Mouse (Mus musculus) kidney, embryonic 15.5 days (tissue): Measurements from ENCODE around the gene Cd200. TPM values are rescaled to one million over a fixed set of nuclear protein-coding genes. Genes with fewer than 3 reads are reported as not detected.
"Not testable (repeated sequence)": the region's sequence is repeated elsewhere in the genome, so short reads cannot be mapped to it uniquely, and the experiment has no call there.

Experiments used
- ATAC-seq: fragments of 200-750 bp; cut with Nextera tagmentation; replicated peaks from 2 replicates; pipeline ENCODE4 v1.8.0; 2017; ENCODE audit warnings: moderate TSS enrichment; ENCODE audit not compliant: low FRiP score
- H3K27ac ChIP-seq: fragments of 300-500 bp; sonication (generic); 2 replicates; pipeline ENCODE4 v1.5.1; 2015; ENCODE audit warnings: mild to moderate bottlenecking, inconsistent platforms
- H3K27me3 ChIP-seq: fragments of 300-500 bp; sonication (generic); 2 replicates; pipeline ENCODE4 v1.6.1; 2015; ENCODE audit warnings: inconsistent platforms
- H3K36me3 ChIP-seq: fragments of 300-500 bp; sonication (generic); 2 replicates; pipeline ENCODE4 v1.6.1; 2015; ENCODE audit warnings: inconsistent platforms
- H3K4me1 ChIP-seq: fragments of 300-500 bp; sonication (generic); 2 replicates; pipeline ENCODE4 v1.6.1; 2015; ENCODE audit warnings: inconsistent platforms
- H3K4me2 ChIP-seq: fragments of 300-500 bp; sonication (generic); 2 replicates; pipeline ENCODE4 v1.6.1; 2015; ENCODE audit warnings: moderate library complexity, mild to moderate bottlenecking, inconsistent platforms
- H3K4me3 ChIP-seq: fragments of 300-500 bp; sonication (generic); replicated peaks from 2 replicates; pipeline ENCODE4 v1.5.1; 2015; ENCODE audit warnings: mild to moderate bottlenecking, inconsistent platforms
- H3K9ac ChIP-seq: fragments of 300-500 bp; sonication (generic); 2 replicates; pipeline ENCODE4 v1.6.1; 2015; ENCODE audit warnings: mild to moderate bottlenecking, inconsistent platforms
- H3K9me3 ChIP-seq: fragments of 300-500 bp; sonication (generic); replicated peaks from 2 replicates; pipeline ENCODE4 v1.6.1; 2016; ENCODE audit warnings: inconsistent platforms
- WGBS: fragments of 180-500 bp; shearing (Covaris S2); methylation state at CpG from one replicate; pipeline ENCODE4 v1.1.7; 2015; ENCODE audit warnings: mixed read lengths; 5-methylcytosine and 5-hydroxymethylcytosine counted together
- polyA plus RNA-seq: library from polyadenylated mRNA; unstranded; fragments of >200 nt; fragmentation: Nextera tagmentation; extraction: Ambion mirVana; gene quantifications from 2 replicates; pipeline ENCODE4 v1.2.1, GENCODE M21; 2015

Cd200 gene
- polyA plus RNA-seq, 1 experiment from 2014 or later: 34.9 TPM

- H3K9me3 ChIP-seq: no peaks in the 10 kb centered on the region
- H3K9ac ChIP-seq: no peak overlapping the region
- no peak for ATAC-seq
- H3K4me2 ChIP-seq: no peak overlapping the region
- no peaks in the 10 kb centered on the region for H3K27me3 ChIP-seq
- no peaks in the 10 kb centered on the region for H3K4me1 ChIP-seq
- no peak overlapping the region for H3K4me3 ChIP-seq
- H3K36me3 ChIP-seq: no peaks in the 10 kb centered on the region
- H3K27ac ChIP-seq: no peak overlapping the region
- 73% methylated on average over 4 of the region's 4 CpGs for WGBS
These were observed 32.6 kb downstream of the Cd200 start for GRCm38 (mm10) chr16:45376294-45376693.

- Histone ChIP-seq H3K4me2 (no peak overlapping the region), H3K9me3 (no peaks in the 10 kb centered on the region), H3K4me3 (no peak overlapping the region), H3K27ac (no peak overlapping the region), H3K4me1 (no peaks in the 10 kb centered on the region), H3K36me3 (no peaks in the 10 kb centered on the region), H3K9ac (no peak overlapping the region), H3K27me3 (no peaks in the 10 kb centered on the region)
- no peak for ATAC-seq
- WGBS: 79% methylated on average over 2 of the region's 2 CpGs
These were observed 33.2 kb downstream of the Cd200 start for GRCm38 (mm10) chr16:45375506-45376225.

DNA sequence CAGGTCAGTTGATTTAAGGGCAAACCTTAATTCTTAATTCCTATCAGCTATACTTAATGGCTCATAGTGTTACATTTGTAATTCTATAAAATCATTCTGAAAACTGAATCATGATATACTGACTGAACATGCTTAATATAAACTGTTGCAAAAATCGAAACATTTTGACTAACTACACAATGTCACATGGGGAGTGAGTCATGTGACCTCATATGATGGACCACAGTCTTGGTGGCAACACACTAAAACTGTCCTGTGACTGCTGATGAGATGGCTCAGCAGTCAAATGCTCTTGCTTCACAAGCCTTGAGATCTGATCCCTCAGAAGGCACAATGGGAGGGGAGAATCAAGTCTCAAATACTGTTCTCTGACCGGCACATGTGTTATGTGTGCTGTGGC lies 34.8 kb downstream of the Cd200 start:
- no peak overlapping the region for H3K9ac ChIP-seq
- no peak for ATAC-seq
- 86% methylated on average over 2 of the region's 2 CpGs for WGBS

DNA sequence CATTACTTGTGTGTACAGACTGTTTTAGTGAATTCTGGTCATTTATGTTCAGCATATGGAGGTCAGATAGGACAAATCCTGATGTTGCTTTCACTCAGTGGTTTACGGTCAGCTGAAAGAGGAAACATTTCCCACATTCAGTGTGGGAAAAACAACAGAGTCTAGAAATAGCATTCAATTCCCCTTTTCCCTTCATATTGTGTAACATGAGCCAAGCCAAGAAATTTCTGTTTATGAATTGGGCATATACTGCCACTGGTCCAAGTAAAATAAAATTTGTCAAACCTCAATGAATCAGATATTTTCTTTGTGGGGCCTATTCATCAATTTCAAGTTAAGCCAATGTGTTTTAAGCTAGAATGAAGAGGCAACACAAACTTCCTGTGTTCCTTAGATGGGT lies 37.8 kb downstream of the Cd200 start:
- ATAC-seq: no peak
- Histone ChIP-seq H3K27me3 (no peaks in the 10 kb centered on the region), H3K4me3 (no peak overlapping the region), H3K4me1 (0 out of 2 replicates have a peak, but pooled peaks cover 2% of the 10 kb centered on the region), H3K9ac (no peak overlapping the region), H3K9me3 (no peaks in the 10 kb centered on the region), H3K4me2 (no peak overlapping the region), H3K36me3 (no peaks in the 10 kb centered on the region), H3K27ac (no peak overlapping the region)
- 76% methylated on average over 1 of the region's 1 CpGs for WGBS

More for the DNA sequence above, 34.8 kb downstream of the Cd200 start:
- Histone ChIP-seq H3K27ac (no peak overlapping the region), H3K4me2 (no peak overlapping the region), H3K27me3 (no peaks in the 10 kb centered on the region), H3K4me3 (no peak overlapping the region), H3K36me3 (no peaks in the 10 kb centered on the region), H3K9me3 (no peaks in the 10 kb centered on the region), H3K4me1 (no peaks in the 10 kb centered on the region)

GRCm38 (mm10) chr16:45369285-45369965 lies 39.4 kb downstream of the Cd200 start:
- Histone ChIP-seq H3K27ac (no peak overlapping the region), H3K9me3 (no peaks in the 10 kb centered on the region), H3K9ac (no peak overlapping the region), H3K4me1 (peaks cover 2% of the 10 kb centered on the region; the same call in 1 of the 2 replicates), H3K4me3 (no peak overlapping the region), H3K27me3 (no peaks in the 10 kb centered on the region), H3K36me3 (no peaks in the 10 kb centered on the region), H3K4me2 (no peak overlapping the region)
- ATAC-seq: no peak
- WGBS: 72% methylated on average over 4 of the region's 4 CpGs

- 75% methylated on average over 7 of the region's 7 CpGs for WGBS
- Histone ChIP-seq H3K36me3 (no peaks in the 10 kb centered on the region), H3K27me3 (no peaks in the 10 kb centered on the region), H3K9ac (no peak overlapping the region), H3K4me3 (no peak overlapping the region), H3K27ac (no peak overlapping the region), H3K4me1 (peaks cover 2% of the 10 kb centered on the region; the same call in 1 of the 2 replicates), H3K9me3 (no peaks in the 10 kb centered on the region), H3K4me2 (no peak overlapping the region)
- ATAC-seq: no peak
These were observed 42.7 kb downstream of the Cd200 start for GRCm38 (mm10) chr16:45366111-45366510.

- no peak for ATAC-seq
- no peaks in the 10 kb centered on the region for H3K27me3 ChIP-seq
- no peak overlapping the region for H3K4me2 ChIP-seq
- H3K4me3 ChIP-seq: no peak overlapping the region
- no peaks in the 10 kb centered on the region for H3K36me3 ChIP-seq
- no peaks in the 10 kb centered on the region for H3K9me3 ChIP-seq
- no peak overlapping the region for H3K9ac ChIP-seq
- WGBS: 57% methylated on average over 9 of the region's 9 CpGs
- no peak overlapping the region for H3K27ac ChIP-seq
- H3K4me1 ChIP-seq: peaks cover 2% of the 10 kb centered on the region; the same call in 1 of the 2 replicates
These were observed 43.5 kb downstream of the Cd200 start for GRCm38 (mm10) chr16:45365353-45365752.

- Histone ChIP-seq H3K4me3 (no peak overlapping the region), H3K4me2 (no peak overlapping the region), H3K27ac (no peak overlapping the region), H3K9ac (no peak overlapping the region), H3K4me1 (peaks cover 2% of the 10 kb centered on the region; the same call in 1 of the 2 replicates), H3K9me3 (no peaks in the 10 kb centered on the region), H3K36me3 (no peaks in the 10 kb centered on the region), H3K27me3 (no peaks in the 10 kb centered on the region)
- WGBS: 80% methylated on average over 1 of the region's 1 CpGs
- no peak for ATAC-seq
These were observed 44.2 kb downstream of the Cd200 start for GRCm38 (mm10) chr16:45364627-45365026.

- Histone ChIP-seq H3K4me3 (no peak overlapping the region), H3K9me3 (no peaks in the 10 kb centered on the region), H3K4me1 (peaks cover 2% of the 10 kb centered on the region; the same call in 1 of the 2 replicates), H3K36me3 (no peaks in the 10 kb centered on the region), H3K27ac (no peak overlapping the region), H3K9ac (no peak overlapping the region), H3K27me3 (no peaks in the 10 kb centered on the region), H3K4me2 (no peak overlapping the region)
- no peak for ATAC-seq
- 70% methylated on average over 4 of the region's 4 CpGs for WGBS
These were observed 45.3 kb downstream of the Cd200 start for GRCm38 (mm10) chr16:45363480-45364045.

GRCm38 (mm10) chr16:45361450-45361849 lies 47.4 kb downstream of the Cd200 start:
- Histone ChIP-seq H3K4me2 (no peak overlapping the region), H3K27ac (no peak overlapping the region), H3K9me3 (no peaks in the 10 kb centered on the region), H3K9ac (no peak overlapping the region), H3K36me3 (no peaks in the 10 kb centered on the region), H3K4me3 (no peak overlapping the region), H3K27me3 (no peaks in the 10 kb centered on the region), H3K4me1 (peaks cover 2% of the 10 kb centered on the region; the same call in 1 of the 2 replicates)
- ATAC-seq: no peak

DNA sequence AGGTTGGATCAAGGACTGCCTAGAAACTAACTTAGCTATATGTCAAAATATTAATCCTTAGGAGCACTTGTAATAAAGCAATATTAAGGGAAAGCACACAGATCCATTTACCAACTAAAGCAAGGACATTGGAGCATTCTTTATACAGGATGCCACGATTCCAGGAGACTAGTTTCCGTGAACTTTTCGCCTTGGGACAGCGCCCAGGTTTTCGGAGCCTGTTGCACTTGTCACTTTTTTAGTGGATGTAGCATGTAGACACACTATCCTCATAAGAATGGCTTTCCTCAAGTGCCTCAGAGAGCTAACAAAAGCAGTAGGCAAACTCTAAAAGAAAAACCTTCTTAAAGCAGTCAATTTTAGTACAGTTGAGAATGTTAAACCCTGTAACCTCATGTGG lies 50.4 kb downstream of the Cd200 start:
- not testable (repeated sequence) for H3K4me3 ChIP-seq, H3K9ac ChIP-seq, H3K36me3 ChIP-seq, H3K27me3 ChIP-seq, H3K4me2 ChIP-seq, H3K9me3 ChIP-seq, H3K27ac ChIP-seq, H3K4me1 ChIP-seq, ATAC-seq
- 89% methylated on average over 5 of the region's 5 CpGs for WGBS

DNA sequence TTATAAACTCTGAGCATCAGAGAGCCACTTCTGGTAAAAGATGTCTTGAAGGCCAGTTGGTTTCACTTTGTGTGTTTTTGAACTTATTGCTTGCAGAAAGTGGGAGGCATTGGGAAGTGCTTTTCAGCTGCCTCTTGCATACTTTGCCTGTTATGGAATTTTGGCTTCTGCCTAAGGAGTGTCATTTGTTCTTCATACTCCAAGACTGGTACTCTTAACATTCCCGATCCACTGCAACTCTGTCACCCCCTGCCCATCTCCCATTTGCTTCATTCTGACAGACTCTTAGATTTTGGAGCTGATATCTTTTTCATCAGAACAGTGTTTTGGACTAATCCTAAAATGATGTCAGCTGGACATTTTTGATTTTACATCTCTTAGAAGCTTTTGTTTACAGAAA lies 51.7 kb downstream of the Cd200 start:
- H3K4me1 ChIP-seq: no peaks in the 10 kb centered on the region
- H3K4me3 ChIP-seq: no peak overlapping the region
- H3K27me3 ChIP-seq: no peaks in the 10 kb centered on the region
- no peak for ATAC-seq
- H3K9me3 ChIP-seq: no peaks in the 10 kb centered on the region
- no peaks in the 10 kb centered on the region for H3K36me3 ChIP-seq
- H3K4me2 ChIP-seq: no peak overlapping the region
- no peak overlapping the region for H3K9ac ChIP-seq
- 92% methylated on average over 1 of the region's 1 CpGs for WGBS
- no peak overlapping the region for H3K27ac ChIP-seq
